In the genomic region with DNA sequence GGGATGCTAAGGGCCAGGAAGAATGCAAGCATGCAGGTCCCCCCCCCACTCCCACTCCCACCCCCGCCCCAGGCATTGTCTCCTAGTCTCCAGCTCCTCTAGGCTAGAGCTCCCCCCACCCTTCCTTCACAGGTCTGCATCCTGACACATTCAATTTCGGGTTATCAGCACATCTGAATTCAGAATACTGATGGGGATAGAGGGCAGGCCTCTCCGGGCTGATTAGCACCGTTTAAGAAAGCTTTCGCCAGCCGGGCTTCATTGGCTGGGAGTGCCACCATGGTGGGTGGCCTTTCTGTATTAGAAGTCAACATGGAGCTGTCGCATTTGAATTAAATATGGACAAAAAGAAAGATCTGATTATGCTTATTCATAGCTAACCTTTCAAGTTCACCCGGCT, we compare ENCODE assay signal across 27 mouse cellular contexts. TPM values are rescaled to one million over a fixed set of nuclear protein-coding genes. Genes with fewer than 3 reads are reported as not detected.
DNase-seq lines count a peak whose midpoint lies in the region; ATAC-seq and TF ChIP-seq lines count a peak whose summit lies in the region.
"Had no signal": no experiment of that assay in that cellular context is flagged by ENCODE, and none has a peak within 500 bp of the region (broad histone marks: within the 10 kb centered on the region; RNA-seq: fewer than 3 reads in every experiment).

No protein-coding gene starts in this region.

- no peaks in the 10 kb centered on the region for H3K36me3 ChIP-seq in forebrain, embryonic 12.5 days (replicated peaks)
- no peaks in the 10 kb centered on the region for H3K36me3 ChIP-seq in forebrain, embryonic 15.5 days
- no peaks in the 10 kb centered on the region for H3K36me3 ChIP-seq in hindbrain, embryonic 11.5 days (ENCODE audit: control insufficient read depth, insufficient read depth, low read length)
- H3K36me3 ChIP-seq in hindbrain, embryonic 12.5 days: peaks cover 4% of the 10 kb centered on the region; the same call in 1 of the 2 replicates
- H3K36me3 ChIP-seq in neural tube, embryonic 11.5 days (ENCODE audit: control insufficient read depth, insufficient read depth, low read length): no peaks in the 10 kb centered on the region
- H3K36me3 ChIP-seq in intestine, postnatal 0 days (ENCODE audit: control insufficient read depth, insufficient read depth): no peaks in the 10 kb centered on the region
- H3K36me3 ChIP-seq: heart, embryonic 13.5 days; neural tube, embryonic 12.5 days; stomach, embryonic 15.5 days had no signal

- no peak overlapping the region for H3K27ac ChIP-seq in forebrain, embryonic 12.5 days
- H3K27ac ChIP-seq in forebrain, embryonic 15.5 days (replicated peaks): no peak overlapping the region
- H3K27ac ChIP-seq in hindbrain, embryonic 11.5 days (ENCODE audit: low read depth, low read length): 0 out of 2 replicates have a peak overlapping the region, but pooled peaks have one; percentile 42
- H3K27ac ChIP-seq in hindbrain, embryonic 12.5 days: no peak overlapping the region
- 0 out of 2 replicates have a peak overlapping the region, but pooled peaks have one; percentile 20 for H3K27ac ChIP-seq in neural tube, embryonic 11.5 days (ENCODE audit: low read depth, low read length)
- H3K27ac ChIP-seq in intestine, postnatal 0 days (ENCODE audit: low read depth, low read length): no peak overlapping the region
- H3K27ac ChIP-seq: heart, embryonic 13.5 days; liver, embryonic 14.5 days; macrophage; neural tube, embryonic 12.5 days; stomach, embryonic 15.5 days had no signal

- peak; percentile 34; the same call in 1 of the 2 replicates for ATAC-seq in forebrain, embryonic 12.5 days (ENCODE audit: low FRiP score)
- ATAC-seq in forebrain, embryonic 15.5 days (replicated peaks): no peak
- peak; percentile 23; the same call in 1 of the 2 replicates for ATAC-seq in hindbrain, embryonic 11.5 days (ENCODE audit: low FRiP score)
- ATAC-seq in hindbrain, embryonic 12.5 days (ENCODE audit: low FRiP score): no peak
- ATAC-seq in neural tube, embryonic 11.5 days (ENCODE audit: insufficient read depth, low FRiP score, low TSS enrichment): no peak
- no peak for ATAC-seq in intestine, postnatal 0 days
- ATAC-seq: intestine, embryonic 16.5 days had no signal

- WGBS in forebrain, embryonic 12.5 days: 20% methylated on average over 8 of the region's 8 CpGs
- 13% methylated on average over 8 of the region's 8 CpGs for WGBS in forebrain, embryonic 15.5 days
- WGBS in hindbrain, embryonic 11.5 days: 38% methylated on average over 8 of the region's 8 CpGs
- WGBS in hindbrain, embryonic 12.5 days: 33% methylated on average over 8 of the region's 8 CpGs
- 58% methylated on average over 8 of the region's 8 CpGs for WGBS in neural tube, embryonic 11.5 days
- 45% methylated on average over 8 of the region's 8 CpGs for WGBS in intestine, postnatal 0 days

- TF ChIP-seq CTCF in intestine, postnatal 0 days (IDR thresholded peaks at IDR 0.05; ENCODE audit: low read depth): no peak

- no peak overlapping the region for H3K4me3 ChIP-seq in forebrain, embryonic 12.5 days (replicated peaks)
- no peak overlapping the region for H3K4me3 ChIP-seq in forebrain, embryonic 15.5 days
- H3K4me3 ChIP-seq in hindbrain, embryonic 11.5 days (ENCODE audit: low read depth, low read length): no peak overlapping the region
- H3K4me3 ChIP-seq in hindbrain, embryonic 12.5 days: no peak overlapping the region
- no peak overlapping the region for H3K4me3 ChIP-seq in neural tube, embryonic 11.5 days (ENCODE audit: low read depth, low read length)
- H3K4me3 ChIP-seq in intestine, postnatal 0 days (ENCODE audit: low read depth, low read length): no peak overlapping the region
- H3K4me3 ChIP-seq: heart, embryonic 13.5 days; neural tube, embryonic 12.5 days; stomach, embryonic 15.5 days had no signal

- H3K4me1 ChIP-seq in forebrain, embryonic 12.5 days: peaks cover 64% of the 10 kb centered on the region
- H3K4me1 ChIP-seq in forebrain, embryonic 15.5 days: peaks cover 38% of the 10 kb centered on the region
- H3K4me1 ChIP-seq in hindbrain, embryonic 11.5 days (replicated peaks; ENCODE audit: control insufficient read depth, insufficient read depth, low read length): peaks cover 12% of the 10 kb centered on the region
- H3K4me1 ChIP-seq in hindbrain, embryonic 12.5 days: peaks cover 58% of the 10 kb centered on the region
- H3K4me1 ChIP-seq in neural tube, embryonic 11.5 days (ENCODE audit: control insufficient read depth, insufficient read depth, low read length): peaks cover 20% of the 10 kb centered on the region
- no peaks in the 10 kb centered on the region for H3K4me1 ChIP-seq in intestine, postnatal 0 days (replicated peaks; ENCODE audit: control insufficient read depth, insufficient read depth, low read length)

- no peak overlapping the region for H3K9ac ChIP-seq in forebrain, embryonic 12.5 days
- H3K9ac ChIP-seq in forebrain, embryonic 15.5 days (replicated peaks): no peak overlapping the region
- no peak overlapping the region for H3K9ac ChIP-seq in hindbrain, embryonic 11.5 days (ENCODE audit: low read depth, low read length)
- H3K9ac ChIP-seq in hindbrain, embryonic 12.5 days: no peak overlapping the region
- no peak overlapping the region for H3K9ac ChIP-seq in neural tube, embryonic 11.5 days (ENCODE audit: low read length)
- no peak overlapping the region for H3K9ac ChIP-seq in intestine, postnatal 0 days (ENCODE audit: low read depth, low read length)
- H3K9ac ChIP-seq: heart, embryonic 13.5 days; liver, embryonic 14.5 days; neural tube, embryonic 12.5 days; stomach, embryonic 15.5 days had no signal

- no peak overlapping the region for H3K4me2 ChIP-seq in forebrain, embryonic 12.5 days
- no peak overlapping the region for H3K4me2 ChIP-seq in forebrain, embryonic 15.5 days (replicated peaks)
- no peak overlapping the region for H3K4me2 ChIP-seq in hindbrain, embryonic 11.5 days (replicated peaks; ENCODE audit: low read depth, low read length)
- H3K4me2 ChIP-seq in hindbrain, embryonic 12.5 days (replicated peaks): no peak overlapping the region
- no peak overlapping the region for H3K4me2 ChIP-seq in neural tube, embryonic 11.5 days (ENCODE audit: low read depth)
- H3K4me2 ChIP-seq in intestine, postnatal 0 days (replicated peaks; ENCODE audit: low read depth): no peak overlapping the region
- H3K4me2 ChIP-seq: neural tube, embryonic 12.5 days; stomach, embryonic 15.5 days had no signal

- H3K27me3 ChIP-seq in forebrain, embryonic 12.5 days: 0 out of 2 replicates have a peak, but pooled peaks cover 2% of the 10 kb centered on the region
- no peaks in the 10 kb centered on the region for H3K27me3 ChIP-seq in forebrain, embryonic 15.5 days
- H3K27me3 ChIP-seq in hindbrain, embryonic 11.5 days (ENCODE audit: control insufficient read depth, insufficient read depth, low read length): no peaks in the 10 kb centered on the region
- no peaks in the 10 kb centered on the region; the same call in 1 of the 2 replicates for H3K27me3 ChIP-seq in hindbrain, embryonic 12.5 days
- H3K27me3 ChIP-seq in neural tube, embryonic 11.5 days (ENCODE audit: control insufficient read depth, insufficient read depth, low read length): no peaks in the 10 kb centered on the region
- H3K27me3 ChIP-seq in intestine, postnatal 0 days (replicated peaks; ENCODE audit: control insufficient read depth, insufficient read depth, low read length): no peaks in the 10 kb centered on the region
- H3K27me3 ChIP-seq: neural tube, embryonic 12.5 days; stomach, embryonic 15.5 days had no signal

- no peak for DNase-seq in hindbrain, embryonic 11.5 days (ENCODE audit: low spot score)
- DNase-seq in neural tube, embryonic 11.5 days (ENCODE audit: low spot score): no peak
- DNase-seq in neural tube, embryonic 10.5 days (ENCODE audit: extremely low spot score, low spot score): no peak
- DNase-seq in retina, postnatal 1 day: peak; percentile 61
- DNase-seq: adrenal gland, postnatal 36 days; cerebellum, adult 18-20 months; cerebellum, postnatal 10 days; gastrocnemius, postnatal 14 days; heart, postnatal 10 days; kidney, adult 9 months; kidney, postnatal 10 days; layer of hippocampus, postnatal 36 days; liver; lung, adult 2 months; lung, postnatal 10 days; right cerebral cortex, postnatal 14 days; thymus, postnatal 25 days had no signal

- H3K9me3 ChIP-seq in forebrain, embryonic 12.5 days: no peaks in the 10 kb centered on the region
- no peaks in the 10 kb centered on the region for H3K9me3 ChIP-seq in forebrain, embryonic 15.5 days
- no peaks in the 10 kb centered on the region for H3K9me3 ChIP-seq in hindbrain, embryonic 11.5 days (ENCODE audit: control insufficient read depth, low read length)
- H3K9me3 ChIP-seq in hindbrain, embryonic 12.5 days (replicated peaks): no peaks in the 10 kb centered on the region
- H3K9me3 ChIP-seq in neural tube, embryonic 11.5 days (ENCODE audit: control insufficient read depth, low read length): no peaks in the 10 kb centered on the region
- no peaks in the 10 kb centered on the region for H3K9me3 ChIP-seq in intestine, postnatal 0 days (ENCODE audit: control insufficient read depth)
- H3K9me3 ChIP-seq: heart, embryonic 13.5 days; neural tube, embryonic 12.5 days; stomach, embryonic 15.5 days had no signal

RNA-seq across cellular contexts. Expression of a gene that starts 36.2 kb away (rescaled TPM):
- 45.7 and 53.1 TPM in 2 replicates for polyA plus RNA-seq in forebrain, embryonic 12.5 days (2016; fragmentation: Nextera tagmentation; extraction: Ambion mirVana)
- 35.9 and 36.0 TPM in 2 replicates for polyA plus RNA-seq in forebrain, embryonic 15.5 days (2015; fragmentation: Nextera tagmentation; extraction: Ambion mirVana)
- 27.0 and 34.2 TPM in 2 replicates for polyA plus RNA-seq in hindbrain, embryonic 11.5 days (2014; fragmentation: Nextera tagmentation; extraction: Ambion mirVana)
- polyA plus RNA-seq in hindbrain, embryonic 12.5 days (2016; fragmentation: Nextera tagmentation; extraction: Ambion mirVana): 45.1 and 49.1 TPM in 2 replicates
- 23.6 and 24.3 TPM in 2 replicates for polyA plus RNA-seq in neural tube, embryonic 11.5 days (2014; fragmentation: Nextera tagmentation; extraction: Ambion mirVana)
- 2.9 and 3.3 TPM in 2 replicates for polyA plus RNA-seq in intestine, postnatal 0 days (2015; fragmentation: Nextera tagmentation; extraction: Ambion mirVana)
- polyA plus RNA-seq: liver, embryonic 14.5 days; macrophage had no signal

Comparison
In these comparisons a context has a peak if more than half of its experiments do, and no peak if none do; other contexts are left out.
1. ATAC-seq: peak in forebrain, embryonic 12.5 days (single experiment) and hindbrain, embryonic 11.5 days (single experiment); none in forebrain, embryonic 15.5 days (single experiment), hindbrain, embryonic 12.5 days (single experiment), neural tube, embryonic 11.5 days (single experiment) and intestine, postnatal 0 days (single experiment).
2. H3K27ac ChIP-seq: peak in hindbrain, embryonic 11.5 days (single experiment) and neural tube, embryonic 11.5 days (single experiment); none in forebrain, embryonic 12.5 days (single experiment), forebrain, embryonic 15.5 days (single experiment), hindbrain, embryonic 12.5 days (single experiment) and intestine, postnatal 0 days (single experiment).